Mouse (Mus musculus) cerebellum, postnatal 25 days (tissue): ENCODE data around the gene Rbsn.

ENCODE experiments used
- DNase-seq, 2 experiments: peaks; one replicate each; pipeline ENCODE4 v3.0.0; 2021; ENCODE audit warnings: mixed read lengths in 2 of 2

Gene Rbsn

GRCm38 (mm10) chr6:92214773-92215449 lies at the start of gene Rbsn:
Rbsn (minus strand) TSS chr6:92214925.
- DNase-seq, result peak; percentile 92 to 95

GRCm38 (mm10) chr6:92261162-92261843 lies 46.6 kb upstream of the Rbsn start:
- DNase-seq, result no peak

- no peak for DNase-seq
These were observed 40.6 kb upstream of the Rbsn start for GRCm38 (mm10) chr6:92255346-92255745.

- no peak for DNase-seq
These were observed 38.6 kb upstream of the Rbsn start for GRCm38 (mm10) chr6:92253253-92253870.

- DNase-seq, result no peak
These were observed 32.6 kb upstream of the Rbsn start for GRCm38 (mm10) chr6:92247215-92247919.

GRCm38 (mm10) chr6:92246335-92246734 lies 31.6 kb upstream of the Rbsn start:
- DNase-seq, result no peak

GRCm38 (mm10) chr6:92244591-92244990 lies 29.9 kb upstream of the Rbsn start, which contains the start of gene Trh:
Trh (minus strand) TSS chr6:92244650.
- no peak for DNase-seq

- DNase-seq, result peak; percentile 34 to 64
These were observed 26.6 kb upstream of the Rbsn start for GRCm38 (mm10) chr6:92241178-92241906.

- DNase-seq, result no peak
These were observed 20.3 kb upstream of the Rbsn start for GRCm38 (mm10) chr6:92235036-92235435.

- DNase-seq, result no peak
These were observed 17.0 kb upstream of the Rbsn start for GRCm38 (mm10) chr6:92231762-92232161.

- DNase-seq, result no peak
These were observed 16.6 kb upstream of the Rbsn start for GRCm38 (mm10) chr6:92231356-92231755.

- DNase-seq, result no peak
These were observed 14.9 kb upstream of the Rbsn start for GRCm38 (mm10) chr6:92229586-92229985.

- DNase-seq, result no peak
These were observed 14.4 kb upstream of the Rbsn start for GRCm38 (mm10) chr6:92229103-92229502.

- no peak for DNase-seq
These were observed 10.3 kb upstream of the Rbsn start for GRCm38 (mm10) chr6:92224981-92225380.

GRCm38 (mm10) chr6:92222021-92222420 lies 7.3 kb upstream of the Rbsn start:
- DNase-seq, result no peak

GRCm38 (mm10) chr6:92221604-92222003 lies 6.9 kb upstream of the Rbsn start:
- no peak for DNase-seq

GRCm38 (mm10) chr6:92219445-92219844 lies 4.7 kb upstream of the Rbsn start:
- DNase-seq, result peak; percentile 11 to 38

- DNase-seq, result peak in 1 of 2 experiments; percentile 10
These were observed 511 bp downstream of the Rbsn start for GRCm38 (mm10) chr6:92214055-92214772.

- DNase-seq, result no peak
These were observed 15.3 kb downstream of the Rbsn start for GRCm38 (mm10) chr6:92199414-92199813.

GRCm38 (mm10) chr6:92184178-92184577 lies 30.5 kb downstream of the Rbsn start:
- DNase-seq, result peak in 1 of 2 experiments; percentile 39

GRCm38 (mm10) chr6:92183621-92184131 lies 31.0 kb downstream of the Rbsn start, which contains the start of gene Mrps25:
Mrps25 (minus strand) TSS chr6:92184033.
- peak; percentile 83 to 89 for DNase-seq
